Mouse (Mus musculus): ENCODE results near the gene Col4a2. TPM values are rescaled to one million over a fixed set of nuclear protein-coding genes. Genes with fewer than 3 reads are reported as not detected.
A peak's percentile ranks its signal among the peaks of the same experiment; 100 is the strongest.

Col4a2 gene
- total RNA-seq, 2 experiments from 2014 or later = 47.5 to 52.4 TPM

DNA sequence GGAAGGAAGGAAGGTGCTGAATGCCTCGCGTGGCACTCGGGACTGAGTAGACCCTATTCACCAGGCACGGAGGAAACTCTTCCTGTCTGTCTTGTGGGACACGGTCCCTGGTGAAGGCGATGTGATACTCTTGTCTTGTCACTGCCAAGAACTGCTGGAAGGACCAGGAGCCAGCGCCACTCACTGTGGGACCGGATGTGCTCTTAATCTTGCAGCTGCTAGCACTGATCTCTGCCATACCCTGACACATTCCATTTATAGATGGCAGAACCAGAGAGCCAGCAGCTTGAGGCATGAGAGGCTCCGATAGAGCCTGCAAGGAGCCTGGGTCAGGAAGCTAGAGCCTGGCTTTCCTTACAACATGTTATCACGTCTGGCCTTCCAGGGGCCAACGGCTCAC lies 36.0 kb downstream of the Col4a2 start:
- DNase-seq (ENCODE audit: low spot score in 2 of 2) = no peak
- intact Hi-C loops (cut with DNase I) = no loop called here

DNA sequence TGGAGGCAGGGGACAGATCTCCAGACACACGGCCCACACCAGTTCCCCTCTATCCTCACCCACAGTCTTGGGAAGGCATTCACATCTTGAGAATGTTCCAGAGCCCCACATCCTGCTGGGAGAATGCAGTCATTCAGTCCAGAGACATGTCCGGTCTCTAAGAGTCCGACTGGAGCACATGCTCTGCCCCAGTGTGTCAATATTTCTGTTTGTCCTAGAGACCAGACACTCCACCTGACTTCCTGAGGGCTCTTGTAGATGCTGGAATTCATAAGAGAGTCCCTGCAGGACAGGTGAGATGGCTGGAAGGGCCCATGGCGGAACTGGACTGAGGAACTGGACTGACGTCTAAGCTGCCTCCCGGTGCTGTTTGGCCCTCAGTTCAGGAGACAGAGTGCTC lies 38.8 kb downstream of the Col4a2 start:
- DNase-seq (ENCODE audit: low spot score in 2 of 2) = no peak
- intact Hi-C loops (cut with DNase I) = no loop called here

DNA sequence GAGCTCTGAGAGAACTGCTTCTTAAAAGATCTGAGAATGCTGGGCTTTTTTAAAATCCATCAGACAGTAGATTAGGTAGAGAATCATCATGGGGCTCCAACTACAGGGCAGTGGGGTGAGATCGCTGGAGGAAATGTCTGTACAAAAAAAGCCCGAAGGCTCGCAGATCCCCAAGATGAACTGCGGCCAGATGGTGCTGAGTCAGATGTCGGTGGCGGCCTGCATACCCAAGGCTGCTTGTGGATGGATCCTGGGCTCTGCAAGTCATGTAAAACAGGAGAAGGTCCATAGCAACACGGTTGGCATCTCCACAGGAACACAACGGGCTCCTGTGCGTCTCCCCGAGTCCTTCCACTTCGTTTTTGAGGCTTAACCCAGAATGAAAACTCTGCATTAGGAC lies 39.9 kb downstream of the Col4a2 start:
- DNase-seq (ENCODE audit: low spot score in 2 of 2) = peak; percentile 35 to 77
- intact Hi-C loops (cut with DNase I) = no loop called here

DNA sequence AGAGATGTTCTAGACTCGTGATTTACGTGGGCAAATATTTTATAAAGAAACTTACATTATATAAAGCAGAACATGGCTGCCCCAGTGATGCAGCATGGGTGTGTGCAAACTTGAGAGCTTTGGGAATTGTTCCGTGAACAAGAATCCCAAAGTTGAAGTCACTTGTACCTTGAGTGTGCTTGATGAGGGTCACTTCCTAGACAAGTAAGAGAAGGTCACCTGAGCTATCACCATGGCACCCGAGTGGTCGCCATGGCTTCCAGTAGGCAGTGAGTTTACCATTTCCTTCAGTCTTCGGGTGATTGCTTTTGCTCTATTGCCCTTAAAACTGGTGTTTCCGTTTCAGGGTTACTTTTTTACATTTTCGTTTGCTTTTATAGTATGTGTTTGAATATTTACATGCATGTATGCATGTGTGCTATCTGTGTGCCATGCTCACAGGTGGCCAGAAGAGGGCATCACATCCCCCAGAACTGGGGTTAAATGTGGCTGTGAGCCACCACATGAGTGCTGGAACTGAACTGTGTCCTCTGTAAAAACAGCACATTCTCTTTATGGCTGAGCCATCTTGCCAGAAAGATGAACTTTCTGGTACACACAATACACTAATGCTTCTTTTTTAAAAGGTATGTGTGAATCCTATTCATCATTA lies 42.3 kb downstream of the Col4a2 start:
- DNase-seq (ENCODE audit: low spot score in 2 of 2) = no peak
- intact Hi-C loops (cut with DNase I) = no loop called here

DNA sequence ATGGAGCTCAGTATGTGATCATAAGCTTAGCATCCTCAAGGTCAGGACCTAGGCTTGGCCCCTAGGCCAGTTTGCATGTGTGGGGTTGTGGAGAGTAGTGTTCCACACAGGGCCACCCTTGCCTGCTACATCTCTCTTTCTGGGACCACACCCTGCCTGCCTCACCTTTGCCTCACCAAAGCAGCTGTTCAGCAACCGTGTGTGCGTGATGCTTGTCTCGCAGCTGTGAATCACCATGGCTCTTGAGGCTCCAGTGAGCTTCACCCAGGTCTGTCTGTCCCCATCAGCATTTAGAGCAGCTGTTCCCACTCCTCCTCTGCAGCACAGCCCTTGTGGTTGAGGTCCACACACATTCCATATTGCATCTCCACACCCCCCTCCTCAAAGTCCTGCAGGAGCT lies 43.3 kb downstream of the Col4a2 start:
- intact Hi-C loops (cut with DNase I) = no loop called here
- no peak for DNase-seq (ENCODE audit: low spot score in 2 of 2)

DNA sequence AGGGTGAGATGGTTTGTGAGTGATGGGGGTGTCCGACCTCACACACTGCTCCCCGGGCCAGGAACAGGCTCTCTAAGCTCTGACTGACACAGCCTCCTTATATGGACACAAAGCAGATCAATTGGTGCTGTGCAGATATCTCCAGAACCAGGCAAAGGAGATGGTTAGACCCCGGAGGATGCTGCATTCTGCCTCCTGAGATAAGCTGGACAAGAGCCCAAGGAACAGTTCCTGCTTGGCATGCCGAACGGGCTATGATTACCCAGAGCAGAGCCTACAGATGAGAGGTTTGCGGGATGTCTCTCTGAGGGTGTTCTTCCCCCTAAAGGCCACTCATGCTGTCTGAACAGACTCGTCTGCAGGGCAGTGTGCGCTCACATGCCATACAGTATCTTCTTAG lies 44.2 kb downstream of the Col4a2 start:
- intact Hi-C loops (cut with DNase I) = no loop called here
- no peak for DNase-seq (ENCODE audit: low spot score in 2 of 2)

DNA sequence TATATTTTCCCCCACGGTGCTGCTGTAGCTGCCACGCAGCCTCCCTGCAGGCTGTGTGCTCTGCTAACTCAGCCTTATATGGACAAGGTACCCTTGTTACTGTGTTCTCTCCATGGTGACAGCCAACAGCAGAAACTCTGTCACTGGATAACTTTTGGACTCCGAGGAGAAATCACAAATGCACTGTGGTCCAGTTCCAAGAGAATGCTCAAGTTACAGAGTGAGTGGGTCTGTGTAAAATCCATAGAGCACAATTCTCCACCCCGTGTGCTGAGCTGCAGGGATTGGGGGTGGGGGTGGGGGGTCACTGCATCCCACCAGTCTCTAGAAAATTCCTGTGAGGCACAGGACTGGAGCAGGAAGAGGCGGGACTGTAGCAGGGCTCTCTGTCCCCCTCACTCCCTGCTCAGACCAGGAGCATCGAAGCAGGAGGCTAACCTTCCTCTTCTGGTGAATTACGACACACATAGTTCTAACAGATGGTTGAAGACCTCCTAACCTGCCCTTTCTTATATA lies 45.4 kb downstream of the Col4a2 start:
- DNase-seq (ENCODE audit: low spot score in 2 of 2) = no peak
- intact Hi-C loops (cut with DNase I) = no loop called here

DNA sequence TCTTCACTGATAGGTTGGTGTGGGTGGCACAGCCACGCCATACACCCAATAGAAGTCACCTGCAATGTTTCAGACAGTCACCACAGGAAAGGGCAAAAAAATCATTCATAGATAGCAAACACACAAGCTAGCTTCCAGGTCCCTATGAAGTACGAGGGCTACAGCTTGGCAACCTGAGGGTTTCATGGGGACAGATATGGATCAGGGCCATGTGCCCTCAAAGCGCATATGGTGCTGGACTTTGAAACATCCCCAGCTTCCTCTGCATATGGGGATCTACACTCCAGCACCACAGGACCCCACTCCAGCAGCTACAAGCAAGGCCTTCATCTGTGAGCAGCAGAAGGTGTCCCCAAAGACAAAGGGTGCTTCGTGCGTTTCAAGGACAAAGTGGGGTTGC lies 47.2 kb downstream of the Col4a2 start:
- intact Hi-C loops (cut with DNase I) = no loop called here
- no peak for DNase-seq (ENCODE audit: low spot score in 2 of 2)

DNA sequence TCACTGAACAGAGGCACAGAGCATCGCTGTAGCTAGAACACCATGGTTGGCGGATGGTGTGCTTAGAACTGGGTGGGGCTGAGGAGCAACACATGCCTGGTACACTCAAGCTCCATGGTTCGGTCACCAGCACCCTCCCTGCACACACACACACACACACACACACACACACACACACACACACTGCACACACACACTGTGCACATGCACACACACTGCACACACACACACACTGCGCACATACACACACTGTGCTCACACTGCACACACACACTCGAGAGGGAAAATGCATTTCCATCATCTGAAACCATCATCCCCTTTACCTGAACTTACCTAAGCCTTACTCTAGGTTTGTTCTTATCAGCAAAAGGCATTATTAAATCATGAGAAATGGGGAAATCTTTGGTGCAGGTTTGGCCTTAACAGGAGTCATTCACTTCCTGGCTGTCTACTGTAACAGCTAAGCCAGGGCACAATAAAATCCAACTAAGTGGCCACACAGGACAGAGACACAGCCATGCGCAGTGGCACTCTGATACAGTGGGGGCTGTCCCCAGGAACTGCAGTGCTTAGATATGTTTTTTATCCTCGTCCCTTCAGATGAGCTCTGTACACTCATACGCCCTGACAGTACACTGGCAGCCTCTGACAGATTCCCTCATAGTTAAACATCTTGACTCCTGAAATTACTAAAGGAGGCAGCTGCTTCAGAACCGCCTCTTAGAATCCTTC lies 49.1 kb downstream of the Col4a2 start:
- intact Hi-C loops (cut with DNase I) = no loop called here

DNA sequence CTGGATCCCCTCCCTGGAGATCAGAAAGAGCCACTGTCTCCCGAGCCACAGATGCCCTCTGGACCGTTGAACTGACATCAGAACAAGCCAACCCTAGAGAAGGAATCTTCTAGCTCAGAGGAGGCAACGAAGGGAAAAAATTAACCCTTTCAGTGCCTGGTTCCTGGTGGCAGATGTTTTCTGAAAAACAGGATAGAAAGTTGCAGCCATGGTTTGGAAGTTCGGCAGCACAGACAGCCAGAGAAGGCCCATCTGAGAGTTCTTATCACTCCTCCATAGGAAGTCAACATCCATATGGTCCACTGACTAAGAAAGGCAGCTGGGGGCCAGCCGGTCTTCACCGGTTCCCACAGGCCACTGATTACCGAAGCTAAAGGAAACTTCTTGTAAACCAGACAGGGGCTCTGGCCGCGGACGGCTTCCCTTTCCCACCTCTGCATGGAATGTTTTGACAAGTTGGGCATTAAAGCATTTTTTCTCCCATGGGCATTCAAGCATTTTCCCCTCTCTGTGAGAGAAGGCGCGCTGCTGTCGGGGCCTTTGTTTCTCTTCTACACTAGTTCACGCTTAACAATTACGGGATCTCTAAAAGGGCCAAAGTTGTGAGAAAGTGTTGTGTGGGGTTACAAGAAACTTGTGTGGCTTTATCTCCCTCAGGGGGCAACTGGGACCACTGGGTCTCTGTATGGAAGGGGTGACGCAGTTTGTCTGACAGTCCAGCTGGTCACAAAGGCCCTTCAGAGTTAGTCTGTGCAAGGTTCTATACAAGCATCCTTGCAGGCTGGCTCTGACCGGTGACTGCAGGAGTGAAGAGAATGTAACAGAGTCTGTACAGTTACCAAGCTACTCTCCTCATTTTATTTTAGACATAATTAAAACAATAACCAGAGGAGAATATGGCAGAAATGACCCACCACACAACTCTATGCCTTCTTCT lies 49.9 kb downstream of the Col4a2 start:
- no peak for DNase-seq (ENCODE audit: low spot score in 2 of 2)

More for the DNA sequence above, 49.1 kb downstream of the Col4a2 start:
- DNase-seq (ENCODE audit: low spot score in 2 of 2) = no peak

DNA sequence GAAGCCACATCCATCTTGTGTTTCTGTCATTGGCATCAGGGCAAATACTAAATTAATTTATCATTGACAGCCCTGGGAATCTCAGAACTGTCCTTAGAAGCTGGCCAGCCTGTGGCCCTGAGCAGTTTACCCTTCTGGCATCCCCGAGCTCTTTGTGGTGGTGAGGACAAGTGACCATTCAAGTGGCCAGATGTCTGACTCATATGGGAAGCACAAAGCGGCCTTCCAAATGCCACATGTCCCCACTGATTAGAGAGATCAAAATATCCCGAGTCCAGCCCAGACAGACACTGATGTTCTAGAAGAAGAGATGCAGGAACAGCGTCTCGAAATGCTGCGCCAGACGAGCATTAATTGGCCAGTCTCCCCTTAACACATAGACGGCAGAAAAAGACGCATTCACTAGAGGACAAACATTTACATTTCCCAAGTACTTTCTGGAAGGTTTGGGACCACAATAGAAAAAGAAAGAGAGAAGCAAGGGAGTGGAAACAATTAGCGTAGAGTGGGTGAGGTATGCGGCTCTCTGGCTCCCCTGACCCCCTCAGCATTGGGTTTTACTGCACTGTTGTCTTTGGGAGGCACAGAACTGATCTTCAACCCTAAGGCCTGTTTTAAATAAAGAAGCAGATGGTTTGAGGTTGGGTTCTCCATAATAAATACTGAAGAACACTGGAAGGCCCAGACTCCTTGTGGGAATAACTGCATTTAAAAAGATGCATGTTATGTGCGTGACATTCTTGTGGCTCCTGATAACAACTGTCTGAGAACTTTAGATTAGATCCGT lies 50.9 kb downstream of the Col4a2 start:
- intact Hi-C loops (cut with DNase I) = no loop called here
- no peak for DNase-seq (ENCODE audit: low spot score in 2 of 2)

More for the DNA sequence above, 49.9 kb downstream of the Col4a2 start:
- intact Hi-C loops (cut with DNase I) = no loop called here

DNA sequence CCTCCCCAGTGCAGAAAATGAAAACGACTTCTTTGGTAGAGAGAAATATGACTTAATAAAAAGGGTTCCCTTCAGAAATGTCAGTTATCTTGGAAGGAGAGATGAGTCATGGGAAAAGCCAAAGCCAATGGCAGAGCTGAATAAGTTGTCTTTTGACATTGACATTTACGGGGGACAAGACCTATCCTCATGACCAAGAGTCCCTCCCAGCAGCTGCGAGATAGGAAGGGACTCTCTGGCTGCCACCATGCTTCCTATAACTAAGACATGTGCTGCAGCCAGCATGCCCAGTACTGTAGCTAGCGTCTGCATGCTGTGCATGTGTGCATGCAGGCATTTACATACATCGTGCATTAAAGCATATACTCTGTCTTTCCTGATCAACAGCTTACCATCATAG lies 53.6 kb downstream of the Col4a2 start:
- intact Hi-C loops (cut with DNase I) = no loop called here
- no peak for DNase-seq (ENCODE audit: low spot score in 2 of 2)

DNA sequence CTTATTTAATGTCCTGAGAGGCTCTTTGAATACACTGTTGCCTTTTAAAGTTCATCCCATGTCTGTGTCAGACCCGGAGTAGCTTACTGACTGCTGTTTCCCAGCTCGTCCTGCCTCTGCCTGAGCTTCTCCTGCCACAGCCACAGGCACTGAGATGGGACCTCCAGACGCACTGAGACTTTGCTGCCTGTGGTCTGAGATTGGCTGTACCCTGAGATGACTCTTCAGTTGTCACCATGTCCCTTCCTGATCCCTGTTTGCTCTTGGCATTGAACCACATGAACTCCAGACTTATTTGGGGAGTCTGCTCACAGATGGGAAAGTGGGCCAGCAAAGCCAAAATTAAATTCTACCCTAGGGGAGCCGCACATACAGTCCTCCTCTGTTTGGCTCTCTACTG lies 54.1 kb downstream of the Col4a2 start:
- DNase-seq (ENCODE audit: low spot score in 2 of 2) = no peak

DNA sequence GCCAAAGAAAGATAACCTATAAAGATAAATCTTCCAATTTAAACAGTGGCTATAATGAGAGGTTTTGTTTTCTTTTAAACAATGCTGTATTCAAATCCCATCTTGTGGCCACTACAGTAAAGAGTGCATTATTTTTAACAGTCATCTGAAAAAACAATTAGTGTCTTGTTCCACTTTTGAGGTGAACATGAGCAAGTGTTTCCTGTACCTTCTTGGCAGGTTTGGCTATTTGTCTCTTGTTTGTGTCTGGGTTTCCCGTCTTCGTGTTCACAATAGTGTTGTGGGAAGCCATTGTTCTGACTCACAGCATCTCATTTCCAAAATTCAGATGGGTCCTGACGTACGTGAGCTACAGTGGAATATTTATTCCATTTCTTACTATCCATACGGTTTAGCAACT lies 55.1 kb downstream of the Col4a2 start:
- DNase-seq (ENCODE audit: low spot score in 2 of 2) = no peak
- intact Hi-C loops (cut with DNase I) = no loop called here

More for the DNA sequence above, 54.1 kb downstream of the Col4a2 start:
- intact Hi-C loops (cut with DNase I) = no loop called here

DNA sequence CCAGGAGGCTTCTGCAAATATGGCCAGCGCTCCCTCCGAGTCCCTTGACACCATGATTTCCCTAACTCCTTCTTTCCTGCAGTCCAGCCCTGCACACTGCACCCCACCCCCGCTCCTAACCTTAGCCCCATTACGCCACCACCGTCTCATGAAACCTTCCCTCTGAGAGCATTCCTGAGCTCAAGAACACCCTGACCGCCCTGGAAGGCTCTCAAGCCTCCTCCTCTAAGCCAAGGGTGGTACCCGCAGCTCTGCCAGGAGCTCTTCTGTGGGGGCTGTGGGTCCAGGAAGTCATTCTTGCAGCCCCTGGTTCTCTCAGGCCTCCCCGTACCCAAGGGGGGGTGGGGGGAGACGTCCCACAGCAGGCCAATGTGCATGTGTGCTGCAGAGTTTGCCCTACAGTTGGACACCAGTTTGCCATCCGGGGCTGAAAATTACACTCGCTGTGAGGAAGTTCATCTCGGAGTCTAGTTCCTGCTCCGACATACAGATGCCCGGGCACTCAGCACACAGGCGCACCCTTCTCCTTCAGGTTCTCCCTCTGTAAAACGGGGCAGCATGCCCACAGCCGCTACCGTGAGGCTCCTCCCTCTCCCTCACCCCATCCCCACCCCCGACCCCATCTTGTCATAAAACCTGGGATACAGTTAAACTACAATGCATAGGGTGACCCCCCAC lies 57.1 kb downstream of the Col4a2 start:
- intact Hi-C loops (cut with DNase I) = no loop called here
- DNase-seq (ENCODE audit: low spot score in 2 of 2) = no peak

DNA sequence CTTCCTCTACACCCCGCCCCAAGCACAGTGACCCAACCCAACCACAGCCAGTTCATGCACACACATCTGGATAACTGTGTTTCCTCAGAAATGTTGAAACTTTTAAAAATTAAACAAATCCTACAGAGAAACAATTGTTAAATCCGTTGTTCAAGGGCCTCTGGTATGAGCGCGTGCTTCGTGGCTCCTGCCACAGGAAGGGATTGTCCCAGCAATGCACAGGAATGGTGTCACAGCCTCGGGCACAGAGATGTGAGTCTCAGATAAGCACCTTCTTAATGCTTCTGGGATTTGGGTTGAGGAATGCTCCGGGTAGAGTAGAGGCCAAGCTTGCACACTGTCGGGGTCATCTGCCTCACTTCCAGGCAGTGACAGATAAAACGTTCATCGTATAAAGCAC lies 58.7 kb downstream of the Col4a2 start:
- DNase-seq (ENCODE audit: low spot score in 2 of 2) = no peak
- intact Hi-C loops (cut with DNase I) = no loop called here

DNA sequence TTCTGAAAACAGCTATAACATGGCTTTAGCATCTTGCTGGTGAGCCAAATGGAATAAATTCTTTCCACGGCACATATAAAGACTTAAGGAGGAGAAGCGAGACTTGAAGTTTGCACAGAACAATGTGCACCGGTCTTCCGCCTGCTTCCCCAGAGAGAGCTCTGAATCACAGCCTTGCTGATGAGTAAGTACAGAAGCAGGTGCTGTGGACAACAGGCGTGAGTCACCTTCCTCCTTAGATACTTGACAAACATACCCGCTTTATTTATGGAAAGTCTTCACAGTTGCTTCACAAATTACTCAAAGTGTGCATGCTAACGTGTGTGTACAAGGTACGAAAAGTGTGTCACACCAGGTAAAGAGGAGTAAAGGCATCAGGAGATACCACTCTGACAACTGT lies 59.5 kb downstream of the Col4a2 start:
- intact Hi-C loops (cut with DNase I) = no loop called here
- DNase-seq (ENCODE audit: low spot score in 2 of 2) = peak; percentile 44 to 84

DNA sequence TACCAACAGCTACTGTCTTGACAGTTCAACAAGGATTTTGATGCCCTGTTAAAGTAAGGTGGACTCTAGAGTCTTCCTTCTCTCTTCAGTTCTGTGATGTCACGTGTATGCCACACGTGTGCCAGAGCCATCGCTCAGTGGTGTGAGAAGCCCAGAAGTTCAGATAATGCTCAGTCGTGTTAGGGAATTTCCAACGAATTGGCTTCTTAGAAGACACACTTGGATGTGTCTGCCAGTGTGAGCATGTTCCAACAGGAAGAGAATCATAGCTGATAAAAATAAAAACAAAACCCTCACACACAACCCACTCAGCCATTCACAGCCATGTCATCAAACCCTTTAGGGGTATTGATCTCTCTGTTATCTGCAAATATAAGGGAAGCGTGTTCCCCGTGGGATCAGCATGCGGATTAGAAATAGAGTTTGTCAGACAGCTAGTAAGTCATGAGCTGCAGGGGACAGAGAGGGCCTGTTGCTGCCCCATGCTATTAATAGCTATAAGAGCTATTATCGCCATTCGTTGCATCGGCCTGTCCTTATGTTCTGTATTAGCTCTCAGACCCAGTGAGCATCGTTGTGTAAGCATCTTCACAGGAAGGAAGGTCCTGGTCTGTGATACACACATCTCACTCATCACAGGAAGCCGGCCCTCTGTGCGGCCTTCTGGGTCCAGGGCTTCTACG lies 61.2 kb downstream of the Col4a2 start:
- intact Hi-C loops (cut with DNase I) = no loop called here
- no peak for DNase-seq (ENCODE audit: low spot score in 2 of 2)

All from left cerebral cortex, postnatal 25 days (tissue).